Mouse (Mus musculus): ENCODE results near the gene Ripk3. TPM values are rescaled to one million over a fixed set of nuclear protein-coding genes. Genes with fewer than 3 reads are reported as not detected.

Gene Ripk3
- 2.3 and 2.7 TPM in 2 replicates for polyA plus RNA-seq (2015; fragmentation: Nextera tagmentation; extraction: Ambion mirVana)

DNA sequence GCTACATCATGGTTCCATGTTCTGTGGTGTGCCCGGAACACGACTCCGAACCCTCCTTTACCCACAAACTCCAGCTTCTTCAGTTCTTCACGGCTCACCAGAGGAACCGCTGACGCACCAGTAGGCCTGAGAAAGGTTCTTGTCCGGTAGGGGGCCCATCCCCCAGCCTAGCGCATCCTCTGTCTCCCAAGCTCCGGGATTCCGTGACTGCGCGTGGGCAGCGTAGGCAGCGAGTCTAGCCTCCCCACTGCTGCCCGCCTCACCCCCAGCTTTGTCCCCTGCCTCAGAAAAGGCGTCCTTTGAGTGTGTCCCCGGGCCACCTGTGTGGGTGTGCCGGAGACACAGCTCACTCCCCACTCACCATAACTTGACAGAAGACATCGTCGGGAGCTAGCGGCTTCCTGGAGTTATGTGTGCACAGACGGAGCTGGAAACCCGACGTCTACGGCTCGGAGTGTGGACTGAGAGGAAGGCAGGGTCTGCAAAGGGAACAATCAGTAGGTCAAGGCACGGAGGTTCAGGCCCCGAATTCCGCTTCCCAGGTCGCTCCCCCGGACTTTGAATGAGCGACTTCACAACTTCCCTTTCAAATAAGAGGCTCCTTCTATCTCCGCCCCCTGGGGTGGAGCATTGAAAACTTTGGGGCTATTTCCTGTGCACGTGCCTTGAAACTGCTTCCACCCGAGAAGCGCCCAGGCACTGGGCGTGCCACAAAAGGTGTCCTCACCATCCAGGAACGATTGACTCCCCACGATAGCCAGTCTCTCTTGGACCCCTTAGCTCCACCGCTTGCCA, at the start of gene Ripk3:
TSS of gene Ripk3 (minus strand) at position 610 of the 795 bp plus-strand sequence.
- no peaks in the 10 kb centered on the region for H3K9me3 ChIP-seq
- no peak within 1 kb of the TSS; the same call in 1 of the 2 replicates for H3K4me3 ChIP-seq
- peaks cover 64% of the 10 kb centered on the region for H3K27me3 ChIP-seq (replicated peaks)
- WGBS = 5% methylated on average over 40 of the region's 40 CpGs
- no peaks in the 10 kb centered on the region for H3K36me3 ChIP-seq (replicated peaks)
- peaks cover 8% of the 10 kb centered on the region for H3K4me1 ChIP-seq
- no peak for ATAC-seq (replicated peaks)
- H3K27ac ChIP-seq = no peak within 1 kb of the TSS
- peak within 1 kb of the TSS; percentile 39 for H3K4me2 ChIP-seq
- H3K9ac ChIP-seq = no peak within 1 kb of the TSS

GRCm38 (mm10) chr14:55838312-55838711, 49.6 kb upstream of the Ripk3 start:
- WGBS = 85% methylated on average over 5 of the region's 5 CpGs
- no peak overlapping the region for H3K4me2 ChIP-seq
- no peak overlapping the region for H3K4me3 ChIP-seq
- H3K9me3 ChIP-seq = no peaks in the 10 kb centered on the region
- no peaks in the 10 kb centered on the region for H3K4me1 ChIP-seq
- ATAC-seq (replicated peaks) = no peak
- no peaks in the 10 kb centered on the region for H3K36me3 ChIP-seq (replicated peaks)
- no peak overlapping the region for H3K9ac ChIP-seq
- no peak overlapping the region for H3K27ac ChIP-seq
- H3K27me3 ChIP-seq (replicated peaks) = no peaks in the 10 kb centered on the region

- Histone ChIP-seq H3K27me3 (replicated peaks) (no peaks in the 10 kb centered on the region), H3K27ac (no peak overlapping the region), H3K4me3 (no peak overlapping the region), H3K9ac (no peak overlapping the region), H3K4me2 (no peak overlapping the region), H3K4me1 (no peaks in the 10 kb centered on the region), H3K9me3 (no peaks in the 10 kb centered on the region), H3K36me3 (replicated peaks) (no peaks in the 10 kb centered on the region)
- WGBS = 69% methylated on average over 5 of the region's 5 CpGs
- no peak for ATAC-seq (replicated peaks)
Measured at GRCm38 (mm10) chr14:55834808-55835533, 46.3 kb upstream of the Ripk3 start.

DNA sequence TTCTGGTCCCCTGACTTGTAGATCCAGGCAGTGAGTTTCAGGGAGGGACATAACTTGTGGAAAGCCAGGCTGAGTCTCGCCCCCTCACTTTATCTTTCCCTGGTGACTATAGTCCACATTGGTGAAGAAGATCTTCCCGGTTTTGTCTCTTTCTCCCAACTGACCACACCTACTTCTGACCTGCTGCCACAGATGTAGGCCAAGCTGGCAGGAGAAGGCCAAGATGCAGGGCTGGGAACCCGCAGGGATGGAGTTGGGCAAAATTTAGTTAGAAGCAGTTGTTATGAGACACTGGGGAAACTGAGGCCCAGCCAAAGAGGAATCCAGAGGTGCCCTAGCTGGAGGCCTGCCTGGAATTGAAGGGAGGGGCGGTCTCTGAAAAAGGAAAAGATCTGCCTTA, 44.5 kb upstream of the Ripk3 start:
- Histone ChIP-seq H3K27me3 (replicated peaks) (no peaks in the 10 kb centered on the region), H3K9ac (no peak overlapping the region), H3K4me3 (no peak overlapping the region), H3K9me3 (no peaks in the 10 kb centered on the region), H3K27ac (no peak overlapping the region), H3K4me2 (no peak overlapping the region), H3K4me1 (no peaks in the 10 kb centered on the region), H3K36me3 (replicated peaks) (no peaks in the 10 kb centered on the region)
- ATAC-seq (replicated peaks) = no peak
- WGBS = 92% methylated on average over 4 of the region's 4 CpGs

DNA sequence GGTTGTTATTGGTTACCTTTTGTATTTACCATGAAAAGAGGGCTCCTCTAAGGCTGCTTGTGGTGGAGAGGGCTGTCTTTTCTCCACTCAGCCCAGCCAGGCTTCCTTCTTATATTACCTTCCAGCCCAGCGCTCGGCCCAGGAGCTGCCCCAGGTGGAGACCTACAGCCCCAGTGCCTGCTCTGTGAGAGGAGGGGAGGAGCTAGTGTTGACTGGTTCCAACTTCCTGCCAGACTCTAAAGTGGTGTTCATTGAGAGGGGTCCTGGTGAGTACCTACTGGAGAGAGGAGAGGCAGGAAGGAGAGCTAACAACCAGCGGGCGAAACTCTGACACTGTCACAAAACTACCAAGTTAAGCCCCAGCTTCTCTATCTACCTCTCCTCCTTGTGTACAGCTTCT, 41.7 kb upstream of the Ripk3 start:
- H3K9me3 ChIP-seq = no peaks in the 10 kb centered on the region

DNA sequence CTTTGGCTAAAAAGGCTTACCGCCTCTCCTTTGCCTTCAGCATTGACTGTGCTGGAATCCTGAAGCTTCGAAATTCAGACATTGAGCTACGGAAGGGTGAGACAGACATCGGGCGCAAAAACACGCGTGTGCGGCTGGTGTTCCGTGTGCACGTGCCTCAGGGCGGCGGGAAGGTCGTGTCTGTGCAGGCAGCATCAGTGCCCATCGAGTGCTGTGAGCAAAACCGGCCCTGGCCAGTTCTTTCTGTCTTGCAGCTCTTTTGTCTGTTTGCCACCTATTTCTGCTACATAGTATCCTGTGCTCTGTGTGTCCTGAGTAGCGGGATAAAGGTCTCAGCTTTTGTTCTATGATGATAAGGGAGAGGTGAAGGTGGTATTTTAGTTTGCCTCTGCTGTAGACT, 41.2 kb upstream of the Ripk3 start:
- Histone ChIP-seq H3K4me2 (no peak overlapping the region), H3K4me3 (no peak overlapping the region), H3K9ac (no peak overlapping the region), H3K4me1 (peaks cover 21% of the 10 kb centered on the region), H3K36me3 (replicated peaks) (no peaks in the 10 kb centered on the region), H3K27me3 (replicated peaks) (peaks cover 4% of the 10 kb centered on the region), H3K27ac (no peak overlapping the region), H3K9me3 (no peaks in the 10 kb centered on the region)
- ATAC-seq (replicated peaks) = no peak
- WGBS = 93% methylated on average over 16 of the region's 16 CpGs

More for the DNA sequence above, 41.7 kb upstream of the Ripk3 start:
- Histone ChIP-seq H3K27ac (no peak overlapping the region), H3K4me3 (no peak overlapping the region), H3K4me2 (no peak overlapping the region), H3K4me1 (peaks cover 16% of the 10 kb centered on the region), H3K27me3 (replicated peaks) (peaks cover 4% of the 10 kb centered on the region), H3K36me3 (replicated peaks) (no peaks in the 10 kb centered on the region), H3K9ac (no peak overlapping the region)
- no peak for ATAC-seq (replicated peaks)
- WGBS = 86% methylated on average over 4 of the region's 4 CpGs

DNA sequence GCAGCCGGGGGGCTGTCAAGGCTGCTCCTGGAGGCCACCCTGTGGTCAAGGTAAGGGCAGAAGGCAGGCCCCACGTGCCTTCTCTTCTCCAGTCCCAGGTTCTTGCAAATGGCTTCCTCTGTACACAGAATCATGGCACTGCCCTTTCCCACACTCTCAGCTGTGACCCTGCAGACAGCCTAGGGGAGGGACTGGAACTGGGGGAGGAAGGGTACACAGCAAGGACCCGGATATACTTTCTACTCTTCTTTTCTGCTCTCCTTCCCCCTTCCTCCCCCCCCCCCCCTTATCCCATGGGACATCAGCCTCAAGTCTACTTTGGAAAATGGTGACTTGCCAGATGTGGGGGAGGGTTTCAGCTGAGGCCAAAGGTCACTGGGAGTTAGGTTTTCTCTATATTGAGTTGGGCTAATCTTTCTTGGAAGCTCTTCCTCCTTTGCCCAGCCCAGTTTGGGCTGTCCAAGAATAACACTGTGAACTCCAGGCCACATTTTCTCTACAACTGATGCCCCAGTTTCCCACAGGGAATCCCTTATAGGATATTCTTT, 40.1 kb upstream of the Ripk3 start:
- no peaks in the 10 kb centered on the region for H3K9me3 ChIP-seq
- ATAC-seq (replicated peaks) = no peak
- H3K36me3 ChIP-seq (replicated peaks) = no peaks in the 10 kb centered on the region
- no peak overlapping the region for H3K4me3 ChIP-seq
- no peak overlapping the region for H3K9ac ChIP-seq
- H3K27me3 ChIP-seq (replicated peaks) = peaks cover 4% of the 10 kb centered on the region
- H3K4me2 ChIP-seq = no peak overlapping the region
- H3K4me1 ChIP-seq = peaks cover 31% of the 10 kb centered on the region
- H3K27ac ChIP-seq = no peak overlapping the region
- WGBS = 53% methylated on average over 3 of the region's 3 CpGs

DNA sequence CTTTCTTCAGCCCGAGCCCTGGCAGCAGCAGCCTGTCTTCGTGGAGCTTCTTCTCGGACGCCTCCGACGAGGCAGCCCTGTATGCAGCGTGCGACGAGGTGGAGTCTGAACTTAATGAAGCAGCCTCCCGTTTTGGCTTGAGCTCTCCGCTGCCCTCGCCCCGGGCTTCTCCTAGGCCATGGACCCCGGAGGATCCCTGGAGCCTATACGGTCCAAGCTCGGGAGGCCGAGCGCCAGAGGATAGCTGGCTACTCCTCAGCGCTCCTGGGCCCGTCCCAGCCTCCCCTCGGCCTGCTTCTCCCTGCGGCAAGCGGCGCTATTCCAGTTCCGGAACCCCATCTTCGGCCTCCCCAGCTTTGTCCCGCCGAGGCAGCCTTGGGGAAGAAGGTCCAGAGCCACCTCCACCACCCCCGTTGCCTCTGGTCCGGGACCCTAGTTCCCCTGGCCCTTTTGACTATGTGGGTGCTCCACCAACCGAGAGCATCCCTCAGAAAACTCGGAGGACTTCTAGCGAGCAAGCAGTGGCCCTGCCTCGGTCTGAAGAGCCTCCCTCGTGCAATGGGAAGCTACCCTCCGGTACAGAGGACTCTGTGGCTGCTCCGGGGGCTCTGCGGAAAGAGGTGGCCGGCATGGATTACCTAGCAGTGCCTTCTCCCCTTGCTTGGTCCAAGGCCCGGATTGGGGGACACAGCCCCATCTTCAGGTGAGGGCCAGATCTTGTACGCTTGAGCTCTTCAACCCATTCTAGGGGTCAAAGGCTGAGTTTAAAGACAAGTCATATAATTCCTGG, 38.1 kb upstream of the Ripk3 start:
- Histone ChIP-seq H3K36me3 (replicated peaks) (no peaks in the 10 kb centered on the region), H3K4me2 (peak overlapping the region; percentile 95), H3K9me3 (no peaks in the 10 kb centered on the region), H3K27me3 (replicated peaks) (peaks cover 4% of the 10 kb centered on the region), H3K4me3 (peak overlapping the region; percentile 39), H3K9ac (no peak overlapping the region), H3K4me1 (peaks cover 43% of the 10 kb centered on the region), H3K27ac (no peak overlapping the region)
- ATAC-seq (replicated peaks) = no peak
- 11% methylated on average over 41 of the region's 41 CpGs for WGBS

GRCm38 (mm10) chr14:55826142-55826541, 37.5 kb upstream of the Ripk3 start:
- H3K4me2 ChIP-seq = peak overlapping the region; percentile 95
- WGBS = 2% methylated on average over 15 of the region's 15 CpGs
- H3K36me3 ChIP-seq (replicated peaks) = no peaks in the 10 kb centered on the region
- peak overlapping the region; percentile 39 for H3K4me3 ChIP-seq
- 0 out of 2 replicates have a peak overlapping the region, but pooled peaks have one; percentile 5 for H3K9ac ChIP-seq
- peaks cover 4% of the 10 kb centered on the region for H3K27me3 ChIP-seq (replicated peaks)
- H3K4me1 ChIP-seq = peaks cover 43% of the 10 kb centered on the region
- H3K9me3 ChIP-seq = no peaks in the 10 kb centered on the region
- ATAC-seq (replicated peaks) = no peak
- no peak overlapping the region for H3K27ac ChIP-seq

DNA sequence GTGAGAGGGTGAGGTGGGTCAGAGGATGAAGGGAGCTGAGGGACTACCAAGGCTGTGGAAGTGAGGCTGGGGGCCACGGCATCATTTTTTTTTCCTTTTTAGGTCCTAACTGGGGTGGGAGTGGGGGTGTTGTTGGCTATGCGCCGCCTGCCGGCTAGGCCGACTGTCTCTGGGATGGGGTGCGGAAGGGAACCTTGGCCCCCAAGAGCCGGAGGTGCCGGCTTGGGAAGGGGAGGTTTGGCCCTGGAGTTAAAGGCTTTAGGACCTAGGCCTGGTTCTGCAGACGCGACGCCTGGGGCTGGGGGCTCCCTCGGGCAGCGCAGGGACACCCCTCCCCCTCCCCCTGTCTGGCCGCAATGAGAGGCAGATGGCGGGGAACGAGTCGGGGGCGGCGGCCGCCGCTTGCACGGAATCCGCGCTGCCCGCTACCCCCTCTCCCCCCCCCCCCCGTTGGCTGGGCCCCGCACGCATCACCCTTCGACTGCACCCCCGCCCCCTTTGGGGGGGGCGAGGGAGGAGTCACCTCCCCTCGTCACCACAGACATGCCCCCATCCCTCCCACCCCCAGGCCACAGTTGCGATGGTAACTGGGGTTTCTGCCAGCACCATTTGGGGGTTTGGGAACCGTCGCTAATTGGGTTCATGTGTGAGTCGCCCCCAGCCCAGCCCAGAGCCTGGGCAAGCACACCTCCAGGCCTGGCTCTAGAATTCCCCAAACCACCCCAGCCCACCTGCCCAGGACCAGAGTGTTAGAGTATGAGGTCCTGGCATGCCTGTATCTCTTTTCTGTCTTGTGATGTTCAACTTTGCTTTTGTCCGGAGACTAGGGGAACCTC, 36.8 kb upstream of the Ripk3 start:
- Histone ChIP-seq H3K36me3 (replicated peaks) (no peaks in the 10 kb centered on the region), H3K27ac (peak overlapping the region; percentile 42), H3K27me3 (replicated peaks) (peaks cover 4% of the 10 kb centered on the region), H3K9ac (peak overlapping the region; percentile 35), H3K4me2 (peak overlapping the region; percentile 95), H3K4me1 (peaks cover 43% of the 10 kb centered on the region), H3K9me3 (no peaks in the 10 kb centered on the region), H3K4me3 (peak overlapping the region; percentile 39)
- WGBS = 1% methylated on average over 22 of the region's 37 CpGs
- peak; percentile 19 for ATAC-seq (replicated peaks)

GRCm38 (mm10) chr14:55824481-55825215, 36.0 kb upstream of the Ripk3 start:
- Histone ChIP-seq H3K27ac (peak overlapping the region; percentile 80), H3K4me1 (peaks cover 43% of the 10 kb centered on the region), H3K27me3 (replicated peaks) (peaks cover 4% of the 10 kb centered on the region), H3K36me3 (replicated peaks) (no peaks in the 10 kb centered on the region), H3K9ac (peak overlapping the region; percentile 35), H3K4me3 (peak overlapping the region; percentile 64), H3K4me2 (peak overlapping the region; percentile 95), H3K9me3 (no peaks in the 10 kb centered on the region)
- WGBS = under 1% methylated on average over 31 of the region's 32 CpGs
- ATAC-seq (replicated peaks) = no peak

Data from midbrain, embryonic 15.5 days (tissue).